Mouse (Mus musculus): ENCODE measurements around the gene Cacna2d4. TPM values are rescaled to one million over a fixed set of nuclear protein-coding genes. Genes with fewer than 3 reads are reported as not detected.
A peak's percentile ranks its signal among the peaks of the same experiment; 100 is the strongest.

The Cacna2d4 gene
- total RNA-seq, 2 experiments from 2014 or later = 1.7 to 3.1 TPM

- no peak for DNase-seq (ENCODE audit: low spot score in 2 of 2)
- intact Hi-C loops (cut with DNase I) = no loop called here
These were observed 17.7 kb upstream of the Cacna2d4 start for GRCm38 (mm10) chr6:119218591-119218990.

- no peak for DNase-seq (ENCODE audit: low spot score in 2 of 2)
- intact Hi-C loops (cut with DNase I) = no loop called here
These were observed 17.0 kb upstream of the Cacna2d4 start for GRCm38 (mm10) chr6:119219237-119219870.

GRCm38 (mm10) chr6:119220297-119220696 lies 16.0 kb upstream of the Cacna2d4 start:
- intact Hi-C loops (cut with DNase I) = loop anchor here (1.0 to 5.0 kb wide), 3 partner anchors 62 to 210 kb away; no protein-coding TSS in a partner anchor
- DNase-seq (ENCODE audit: low spot score in 2 of 2) = peak; percentile 74 to 83

- intact Hi-C loops (cut with DNase I) = loop anchor here (2.0 to 5.0 kb wide), 3 partner anchors 58 to 198 kb away; no protein-coding TSS in a partner anchor
These were observed 11.7 kb upstream of the Cacna2d4 start for GRCm38 (mm10) chr6:119224451-119225195.

GRCm38 (mm10) chr6:119225226-119225625 lies 11.1 kb upstream of the Cacna2d4 start:
- intact Hi-C loops (cut with DNase I) = loop anchor here (2.0 to 5.0 kb wide), 2 partner anchors 102 to 198 kb away; no protein-coding TSS in a partner anchor
- no peak for DNase-seq (ENCODE audit: low spot score in 2 of 2)

More at GRCm38 (mm10) chr6:119224451-119225195, 11.7 kb upstream of the Cacna2d4 start:
- no peak for DNase-seq (ENCODE audit: low spot score in 2 of 2)

- DNase-seq (ENCODE audit: low spot score in 2 of 2) = no peak
- intact Hi-C loops (cut with DNase I) = loop anchor here (2.0 to 5.0 kb wide), 2 partner anchors 102 to 197 kb away; no protein-coding TSS in a partner anchor
These were observed 10.6 kb upstream of the Cacna2d4 start for GRCm38 (mm10) chr6:119225731-119226130.

GRCm38 (mm10) chr6:119227001-119227400 lies 9.3 kb upstream of the Cacna2d4 start:
- intact Hi-C loops (cut with DNase I) = loop anchor here (5.0 kb wide), 1 partner anchor 100 kb away; no protein-coding TSS in a partner anchor
- DNase-seq (ENCODE audit: low spot score in 2 of 2) = no peak

GRCm38 (mm10) chr6:119228861-119229603 lies 7.3 kb upstream of the Cacna2d4 start:
- DNase-seq (ENCODE audit: low spot score in 2 of 2) = peak; percentile 56 to 66
- intact Hi-C loops (cut with DNase I) = loop anchor here (5.0 kb wide), 1 partner anchor 98 kb away; no protein-coding TSS in a partner anchor

- intact Hi-C loops (cut with DNase I) = no loop called here
These were observed 3.3 kb upstream of the Cacna2d4 start for GRCm38 (mm10) chr6:119233066-119233465.

GRCm38 (mm10) chr6:119235441-119235840 lies 885 bp upstream of the Cacna2d4 start:
- DNase-seq (ENCODE audit: low spot score in 2 of 2) = no peak
- intact Hi-C loops (cut with DNase I) = loop anchor here (5.0 kb wide), 1 partner anchor 77 kb away; no protein-coding TSS in a partner anchor

More at GRCm38 (mm10) chr6:119233066-119233465, 3.3 kb upstream of the Cacna2d4 start:
- DNase-seq (ENCODE audit: low spot score in 2 of 2) = no peak

GRCm38 (mm10) chr6:119237427-119237989 lies 1.2 kb downstream of the Cacna2d4 start:
- intact Hi-C loops (cut with DNase I) = loop anchor here (5.0 kb wide), 1 partner anchor 75 kb away; no protein-coding TSS in a partner anchor
- DNase-seq (ENCODE audit: low spot score in 2 of 2) = peak; percentile 80 to 88

GRCm38 (mm10) chr6:119239341-119240005 lies 3.1 kb downstream of the Cacna2d4 start:
- DNase-seq (ENCODE audit: low spot score in 2 of 2) = no peak
- intact Hi-C loops (cut with DNase I) = loop anchor here (5.0 kb wide), 1 partner anchor 73 kb away; no protein-coding TSS in a partner anchor

GRCm38 (mm10) chr6:119240256-119240655 lies 3.9 kb downstream of the Cacna2d4 start:
- no peak for DNase-seq (ENCODE audit: low spot score in 2 of 2)
- intact Hi-C loops (cut with DNase I) = no loop called here

- intact Hi-C loops (cut with DNase I) = no loop called here
- DNase-seq (ENCODE audit: low spot score in 2 of 2) = no peak
These were observed 4.8 kb downstream of the Cacna2d4 start for GRCm38 (mm10) chr6:119240871-119241705.

GRCm38 (mm10) chr6:119246082-119246481 lies 9.8 kb downstream of the Cacna2d4 start:
- DNase-seq (ENCODE audit: low spot score in 2 of 2) = no peak
- intact Hi-C loops (cut with DNase I) = no loop called here

- intact Hi-C loops (cut with DNase I) = no loop called here
These were observed 12.3 kb downstream of the Cacna2d4 start for GRCm38 (mm10) chr6:119248578-119248977.

GRCm38 (mm10) chr6:119249726-119250125 lies 13.4 kb downstream of the Cacna2d4 start:
- intact Hi-C loops (cut with DNase I) = no loop called here
- DNase-seq (ENCODE audit: low spot score in 2 of 2) = no peak

More at GRCm38 (mm10) chr6:119248578-119248977, 12.3 kb downstream of the Cacna2d4 start:
- no peak for DNase-seq (ENCODE audit: low spot score in 2 of 2)

- intact Hi-C loops (cut with DNase I) = no loop called here
- DNase-seq (ENCODE audit: low spot score in 2 of 2) = no peak
These were observed 15.4 kb downstream of the Cacna2d4 start for GRCm38 (mm10) chr6:119251704-119252103.
